Comparison of ENCODE assay signal across 17 mouse cellular contexts in genomic region chr1:158548319-158548718, GRCm38 (mm10).
A peak's percentile ranks its signal among the peaks of the same experiment; 100 is the strongest.
DNase-seq lines count a peak whose midpoint lies in the region; ATAC-seq and TF ChIP-seq lines count a peak whose summit lies in the region.
"Had no signal": no experiment of that assay in that cellular context is flagged by ENCODE, and none has a peak within 500 bp of the region (broad histone marks: within the 10 kb centered on the region; RNA-seq: fewer than 3 reads in every experiment).

No protein-coding gene starts in this region.

- H3K4me1 ChIP-seq in forebrain, embryonic 10.5 days: peaks cover 68% of the 10 kb centered on the region
- peaks cover 27% of the 10 kb centered on the region for H3K4me1 ChIP-seq in hindbrain, embryonic 12.5 days
- H3K4me1 ChIP-seq in midbrain, embryonic 14.5 days (ENCODE audit: control insufficient read depth, insufficient read depth, low read length): peaks cover 43% of the 10 kb centered on the region
- no peaks in the 10 kb centered on the region for H3K4me1 ChIP-seq in kidney, embryonic 14.5 days (ENCODE audit: control insufficient read depth, insufficient read depth, low read length)
- H3K4me1 ChIP-seq: embryonic facial prominence, embryonic 15.5 days; kidney, embryonic 15.5 days; megakaryocyte, embryonic 14.5 days had no signal

- no peak for TF ChIP-seq CTCF in brain, embryonic 14.5 days (IDR thresholded peaks at IDR 0.05; ENCODE audit: borderline replicate concordance, extremely low read depth, insufficient read depth, insufficient read length)

- DNase-seq in brain, embryonic 14.5 days (ENCODE audit: low read depth): peak; percentile 60
- DNase-seq in forebrain, embryonic 10.5 days (ENCODE audit: extremely low spot score, low spot score): no peak
- DNase-seq in midbrain, embryonic 14.5 days: no peak
- DNase-seq in kidney, postnatal 4 days: no peak
- DNase-seq: gastrocnemius, postnatal 14 days; spleen, adult 18-20 months; thymus, adult 18-20 months had no signal

- no peaks in the 10 kb centered on the region for H3K9me3 ChIP-seq in forebrain, embryonic 10.5 days
- no peaks in the 10 kb centered on the region for H3K9me3 ChIP-seq in hindbrain, embryonic 12.5 days (replicated peaks)
- no peaks in the 10 kb centered on the region for H3K9me3 ChIP-seq in midbrain, embryonic 14.5 days (ENCODE audit: control insufficient read depth, low read length)
- no peaks in the 10 kb centered on the region for H3K9me3 ChIP-seq in kidney, embryonic 14.5 days (ENCODE audit: control insufficient read depth, low read length)
- H3K9me3 ChIP-seq: embryonic facial prominence, embryonic 15.5 days; kidney, embryonic 15.5 days; limb, embryonic 12.5 days had no signal

- no peaks in the 10 kb centered on the region for H3K36me3 ChIP-seq in forebrain, embryonic 10.5 days (replicated peaks)
- peaks cover 4% of the 10 kb centered on the region; the same call in 1 of the 2 replicates for H3K36me3 ChIP-seq in hindbrain, embryonic 12.5 days
- H3K36me3 ChIP-seq in midbrain, embryonic 14.5 days (ENCODE audit: control insufficient read depth, insufficient read depth, low read length): no peaks in the 10 kb centered on the region
- no peaks in the 10 kb centered on the region for H3K36me3 ChIP-seq in kidney, embryonic 14.5 days (ENCODE audit: control insufficient read depth, insufficient read depth, low read length)
- H3K36me3 ChIP-seq: embryonic facial prominence, embryonic 15.5 days; kidney, embryonic 15.5 days; limb, embryonic 12.5 days had no signal

- H3K4me3 ChIP-seq in forebrain, embryonic 10.5 days: no peak overlapping the region
- H3K4me3 ChIP-seq in hindbrain, embryonic 12.5 days: no peak overlapping the region
- H3K4me3 ChIP-seq in midbrain, embryonic 14.5 days (replicated peaks; ENCODE audit: low read depth, low read length): no peak overlapping the region
- no peak overlapping the region for H3K4me3 ChIP-seq in kidney, embryonic 14.5 days (ENCODE audit: low read length)
- H3K4me3 ChIP-seq: embryonic facial prominence, embryonic 15.5 days; kidney, embryonic 15.5 days; limb, embryonic 12.5 days; megakaryocyte, embryonic 14.5 days had no signal

- H3K27ac ChIP-seq in forebrain, embryonic 10.5 days: peak overlapping the region; percentile 80
- 0 out of 2 replicates have a peak overlapping the region, but pooled peaks have one; percentile 40 for H3K27ac ChIP-seq in hindbrain, embryonic 12.5 days
- 0 out of 2 replicates have a peak overlapping the region, but pooled peaks have one; percentile 15 for H3K27ac ChIP-seq in midbrain, embryonic 14.5 days (replicated peaks; ENCODE audit: low read depth, low read length)
- H3K27ac ChIP-seq in kidney, embryonic 14.5 days (ENCODE audit: low read depth, low read length): no peak overlapping the region
- H3K27ac ChIP-seq: embryonic facial prominence, embryonic 15.5 days; kidney, embryonic 15.5 days; limb, embryonic 12.5 days; liver, embryonic 14.5 days had no signal

- H3K9ac ChIP-seq in hindbrain, embryonic 12.5 days: no peak overlapping the region
- H3K9ac ChIP-seq in midbrain, embryonic 14.5 days (replicated peaks; ENCODE audit: low read length): no peak overlapping the region
- no peak overlapping the region for H3K9ac ChIP-seq in kidney, embryonic 14.5 days (ENCODE audit: low read depth, low read length)
- H3K9ac ChIP-seq: embryonic facial prominence, embryonic 15.5 days; kidney, embryonic 15.5 days; limb, embryonic 12.5 days; liver, embryonic 14.5 days had no signal

- 47% methylated on average over 8 of the region's 8 CpGs for WGBS in forebrain, embryonic 10.5 days
- WGBS in hindbrain, embryonic 12.5 days: 73% methylated on average over 8 of the region's 8 CpGs
- WGBS in midbrain, embryonic 14.5 days: 62% methylated on average over 8 of the region's 8 CpGs
- 92% methylated on average over 8 of the region's 8 CpGs for WGBS in kidney, embryonic 14.5 days

- TF ChIP-seq POLR2A in brain, embryonic 14.5 days (IDR thresholded peaks at IDR 0.05; ENCODE audit: borderline replicate concordance, extremely low read depth, insufficient read depth, insufficient read length, poor library complexity, severe bottlenecking): no peak

- ATAC-seq in hindbrain, embryonic 12.5 days (ENCODE audit: low FRiP score): no peak
- ATAC-seq in midbrain, embryonic 14.5 days (ENCODE audit: low FRiP score, low TSS enrichment): no peak
- ATAC-seq in megakaryocyte progenitor cell, adult 5-6 weeks (replicated peaks; ENCODE audit: poor library complexity): no peak
- no peak for ATAC-seq in kidney, embryonic 14.5 days (ENCODE audit: low FRiP score, low TSS enrichment)
- ATAC-seq: inflammation-experienced regulatory T-cells, adult 6 months; lung, postnatal 0 days had no signal

- H3K4me2 ChIP-seq in hindbrain, embryonic 12.5 days (replicated peaks): no peak overlapping the region
- no peak overlapping the region for H3K4me2 ChIP-seq in midbrain, embryonic 14.5 days (ENCODE audit: low read length)
- no peak overlapping the region for H3K4me2 ChIP-seq in kidney, embryonic 14.5 days (replicated peaks; ENCODE audit: low read depth, low read length)
- H3K4me2 ChIP-seq: embryonic facial prominence, embryonic 15.5 days; kidney, embryonic 15.5 days; limb, embryonic 12.5 days had no signal

- peaks cover 7% of the 10 kb centered on the region for H3K27me3 ChIP-seq in forebrain, embryonic 10.5 days (ENCODE audit: poor library complexity, severe bottlenecking)
- H3K27me3 ChIP-seq in hindbrain, embryonic 12.5 days: no peaks in the 10 kb centered on the region
- H3K27me3 ChIP-seq in midbrain, embryonic 14.5 days (ENCODE audit: control insufficient read depth, insufficient read depth, low read length): no peaks in the 10 kb centered on the region
- no peaks in the 10 kb centered on the region for H3K27me3 ChIP-seq in kidney, embryonic 14.5 days (ENCODE audit: control insufficient read depth, insufficient read depth, low read length)
- H3K27me3 ChIP-seq: embryonic facial prominence, embryonic 15.5 days; kidney, embryonic 15.5 days; megakaryocyte, embryonic 14.5 days had no signal
